Mouse (Mus musculus): Measurements from ENCODE around the gene Otos.

DNA sequence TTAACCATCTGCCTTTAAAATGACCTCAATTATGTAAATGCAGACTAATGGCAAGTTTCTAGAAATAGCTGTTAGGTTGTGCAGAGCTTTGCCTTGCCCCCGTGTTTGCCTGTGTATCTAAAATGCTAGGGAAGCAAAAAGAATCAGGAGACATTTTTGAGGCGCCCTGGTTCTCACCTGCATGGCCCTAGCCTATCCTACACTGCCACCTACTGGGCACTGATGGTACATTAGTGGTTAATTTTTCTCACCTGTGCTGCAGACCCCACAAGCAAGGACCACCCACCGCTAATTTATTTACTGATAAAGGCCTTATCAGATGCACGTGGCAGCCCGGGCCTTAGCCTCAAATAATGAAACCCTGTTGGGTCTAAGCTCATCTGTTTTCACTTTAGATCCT lies 37.6 kb downstream of the Otos start:
- TF ChIP-seq GATA1 (IDR thresholded peaks at IDR 0.05; ENCODE audit: borderline replicate concordance, low read length) (no peak), FLI1 (IDR thresholded peaks at IDR 0.05; ENCODE audit: low read length) (no peak)
